Mouse (Mus musculus) E14TG2a.4 (cell line): ENCODE results near the gene Mef2d.

Source experiments
- H3K27me3 ChIP-seq: 2 replicates; pipeline ENCODE4 v1.6.1; 2014; ENCODE audit warnings: low read length, control low read depth; ENCODE audit not compliant: insufficient read depth
- H3K36me3 ChIP-seq: 2 replicates; pipeline ENCODE4 v1.6.1; 2014; ENCODE audit warnings: low read length, control low read depth; ENCODE audit not compliant: insufficient read depth
- H3K4me1 ChIP-seq: replicated peaks from 2 replicates; pipeline ENCODE4 v1.6.1; 2014; ENCODE audit warnings: low read depth, low read length, control low read depth
- H3K4me3 ChIP-seq: replicated peaks from 2 replicates; pipeline ENCODE4 v1.5.1; 2014; ENCODE audit warnings: mild to moderate bottlenecking, low read length
- H3K9me3 ChIP-seq: 2 replicates; pipeline ENCODE4 v1.6.1; 2014; ENCODE audit warnings: low read length, control low read depth
- CTCF ChIP-seq: conservative IDR thresholded peaks from 2 replicates; pipeline ENCODE4 v1.5.1; 2014; ENCODE audit warnings: low read length
- NANOG ChIP-seq: IDR thresholded peaks from 2 replicates; pipeline ENCODE4 v1.6.1; 2014; ENCODE audit warnings: borderline replicate concordance, low read length, mixed read lengths
- POU5F1 ChIP-seq: IDR thresholded peaks from 2 replicates; pipeline ENCODE4 v1.6.1; 2014; ENCODE audit warnings: low read length, borderline replicate concordance

Gene Mef2d

GRCm38 (mm10) chr3:88208226-88208720 lies 66.1 kb downstream of the Mef2d start:
- Histone ChIP-seq H3K27me3 (peaks cover 99% of the 10 kb centered on the region), H3K36me3 (no peaks in the 10 kb centered on the region), H3K9me3 (no peaks in the 10 kb centered on the region), H3K4me3 (no peak overlapping the region), H3K4me1 (peaks cover 25% of the 10 kb centered on the region)
- no peak for TF ChIP-seq POU5F1
- no peak for TF ChIP-seq NANOG
- no peak for TF ChIP-seq CTCF

GRCm38 (mm10) chr3:88209306-88209705 lies 67.1 kb downstream of the Mef2d start:
- peaks cover 32% of the 10 kb centered on the region for H3K4me1 ChIP-seq
- TF ChIP-seq NANOG (no peak), CTCF (no peak), POU5F1 (no peak)
- no peaks in the 10 kb centered on the region for H3K9me3 ChIP-seq
- H3K36me3 ChIP-seq = no peaks in the 10 kb centered on the region
- H3K4me3 ChIP-seq = no peak overlapping the region
- H3K27me3 ChIP-seq = peaks cover 99% of the 10 kb centered on the region

- Histone ChIP-seq H3K9me3 (no peaks in the 10 kb centered on the region), H3K4me3 (no peak overlapping the region), H3K36me3 (no peaks in the 10 kb centered on the region), H3K4me1 (peaks cover 40% of the 10 kb centered on the region), H3K27me3 (peaks cover 99% of the 10 kb centered on the region)
- no peak for TF ChIP-seq NANOG
- TF ChIP-seq CTCF = no peak
- no peak for TF ChIP-seq POU5F1
These were observed 67.9 kb downstream of the Mef2d start for GRCm38 (mm10) chr3:88210121-88210520.

- H3K4me3 ChIP-seq = no peak overlapping the region
- peaks cover 43% of the 10 kb centered on the region for H3K4me1 ChIP-seq
- TF ChIP-seq POU5F1 = no peak
- no peak for TF ChIP-seq NANOG
- no peak for TF ChIP-seq CTCF
- H3K27me3 ChIP-seq = peaks cover 99% of the 10 kb centered on the region
- no peaks in the 10 kb centered on the region for H3K9me3 ChIP-seq
- no peaks in the 10 kb centered on the region for H3K36me3 ChIP-seq
These were observed 68.7 kb downstream of the Mef2d start for GRCm38 (mm10) chr3:88210918-88211317.

- Histone ChIP-seq H3K27me3 (peaks cover 99% of the 10 kb centered on the region), H3K4me3 (no peak overlapping the region), H3K4me1 (peaks cover 39% of the 10 kb centered on the region), H3K36me3 (no peaks in the 10 kb centered on the region), H3K9me3 (no peaks in the 10 kb centered on the region)
- no peak for TF ChIP-seq CTCF
- TF ChIP-seq POU5F1 = no peak
- no peak for TF ChIP-seq NANOG
These were observed 70.2 kb downstream of the Mef2d start for GRCm38 (mm10) chr3:88212356-88212755.

- H3K4me3 ChIP-seq = no peak overlapping the region
These were observed 70.8 kb downstream of the Mef2d start for GRCm38 (mm10) chr3:88213019-88213418.

GRCm38 (mm10) chr3:88214197-88214938 lies 72.2 kb downstream of the Mef2d start:
- peak overlapping the region; percentile 72 for H3K4me3 ChIP-seq
- TF ChIP-seq POU5F1 = no peak
- TF ChIP-seq CTCF = no peak
- TF ChIP-seq NANOG = no peak
- no peaks in the 10 kb centered on the region for H3K9me3 ChIP-seq

More at GRCm38 (mm10) chr3:88213019-88213418, 70.8 kb downstream of the Mef2d start:
- Histone ChIP-seq H3K9me3 (no peaks in the 10 kb centered on the region), H3K36me3 (no peaks in the 10 kb centered on the region), H3K4me1 (peaks cover 39% of the 10 kb centered on the region), H3K27me3 (peaks cover 98% of the 10 kb centered on the region)
- TF ChIP-seq POU5F1 = no peak
- no peak for TF ChIP-seq NANOG
- TF ChIP-seq CTCF = no peak

GRCm38 (mm10) chr3:88214971-88215552 lies 72.9 kb downstream of the Mef2d start:
- H3K9me3 ChIP-seq = no peaks in the 10 kb centered on the region
- H3K4me1 ChIP-seq = peaks cover 29% of the 10 kb centered on the region
- H3K36me3 ChIP-seq = no peaks in the 10 kb centered on the region
- peaks cover 97% of the 10 kb centered on the region for H3K27me3 ChIP-seq
- H3K4me3 ChIP-seq = peak overlapping the region; percentile 72
- TF ChIP-seq NANOG (no peak), POU5F1 (no peak), CTCF (no peak)

More at GRCm38 (mm10) chr3:88214197-88214938, 72.2 kb downstream of the Mef2d start:
- Histone ChIP-seq H3K36me3 (no peaks in the 10 kb centered on the region), H3K4me1 (peaks cover 35% of the 10 kb centered on the region), H3K27me3 (peaks cover 97% of the 10 kb centered on the region)
